Mouse (Mus musculus): ENCODE measurements around the gene Clic5. TPM values are rescaled to one million over a fixed set of nuclear protein-coding genes. Genes with fewer than 3 reads are reported as not detected.
A peak's percentile ranks its signal among the peaks of the same experiment; 100 is the strongest.
"Not testable (repeated sequence)": the region's sequence is repeated elsewhere in the genome, so short reads cannot be mapped to it uniquely, and the experiment has no call there.

Gene Clic5
- total and polyA plus RNA-seq, 2 experiments from 2014 or later, result 0.31 to 1.4 TPM

GRCm38 (mm10) chr17:44186871-44187270 is 1.5 kb upstream of the Clic5 start:
- no peak for TF ChIP-seq CTCF (IDR thresholded peaks at IDR 0.05)
- WGBS, result 88% methylated on average over 3 of the region's 3 CpGs
- H3K9ac ChIP-seq (replicated peaks; ENCODE audit: low read length, poor library complexity, severe bottlenecking), result no peak overlapping the region
- DNase-seq (ENCODE audit: low spot score), result no peak
- no peaks in the 10 kb centered on the region for H3K36me3 ChIP-seq (ENCODE audit: insufficient read depth, low read length)
- H3K9me3 ChIP-seq (ENCODE audit: low read length), result no peaks in the 10 kb centered on the region
- no peak overlapping the region for H3K27ac ChIP-seq (ENCODE audit: low read depth, low read length)
- H3K4me2 ChIP-seq (ENCODE audit: low read depth, low read length, poor library complexity, severe bottlenecking), result no peak overlapping the region
- ATAC-seq (ENCODE audit: low FRiP score), result no peak
- H3K4me3 ChIP-seq (ENCODE audit: low read depth, low read length), result no peak overlapping the region
- peaks cover 11% of the 10 kb centered on the region for H3K27me3 ChIP-seq (ENCODE audit: insufficient read depth, low read length)
- H3K4me1 ChIP-seq (ENCODE audit: insufficient read depth, low read length), result no peaks in the 10 kb centered on the region

- H3K36me3 ChIP-seq (ENCODE audit: insufficient read depth, low read length); H3K27ac ChIP-seq (ENCODE audit: low read depth, low read length); H3K4me1 ChIP-seq (ENCODE audit: insufficient read depth, low read length); DNase-seq (ENCODE audit: low spot score); H3K4me2 ChIP-seq (ENCODE audit: low read depth, low read length, poor library complexity, severe bottlenecking); H3K9ac ChIP-seq (replicated peaks; ENCODE audit: low read length, poor library complexity, severe bottlenecking); H3K9me3 ChIP-seq (ENCODE audit: low read length); ATAC-seq (ENCODE audit: low FRiP score); H3K4me3 ChIP-seq (ENCODE audit: low read depth, low read length): not testable (repeated sequence)
- peaks cover 11% of the 10 kb centered on the region for H3K27me3 ChIP-seq (ENCODE audit: insufficient read depth, low read length)
These were observed 847 bp upstream of the Clic5 start for GRCm38 (mm10) chr17:44187537-44187936.

- ATAC-seq (ENCODE audit: low FRiP score) (0 out of 2 replicates have a peak, but pooled peaks have one; percentile 20), DNase-seq (ENCODE audit: low spot score) (no peak)
- Histone ChIP-seq H3K9ac (replicated peaks; ENCODE audit: low read length, poor library complexity, severe bottlenecking) (peak overlapping the region; percentile 44; the same call in 1 of the 2 replicates), H3K4me2 (ENCODE audit: low read depth, low read length, poor library complexity, severe bottlenecking) (peak overlapping the region; percentile 95), H3K4me3 (ENCODE audit: low read depth, low read length) (peak overlapping the region; percentile 43), H3K4me1 (ENCODE audit: insufficient read depth, low read length) (no peaks in the 10 kb centered on the region), H3K27me3 (ENCODE audit: insufficient read depth, low read length) (peaks cover 11% of the 10 kb centered on the region), H3K27ac (ENCODE audit: low read depth, low read length) (no peak overlapping the region), H3K9me3 (ENCODE audit: low read length) (no peaks in the 10 kb centered on the region), H3K36me3 (ENCODE audit: insufficient read depth, low read length) (no peaks in the 10 kb centered on the region)
- no peak for TF ChIP-seq CTCF (IDR thresholded peaks at IDR 0.05)
- 1% methylated on average over 24 of the region's 24 CpGs for WGBS
These were observed 373 bp downstream of the Clic5 start for GRCm38 (mm10) chr17:44188769-44189145.

- DNase-seq (ENCODE audit: low spot score) (no peak), ATAC-seq (ENCODE audit: low FRiP score) (no peak)
- Histone ChIP-seq H3K9me3 (ENCODE audit: low read length) (no peaks in the 10 kb centered on the region), H3K4me2 (ENCODE audit: low read depth, low read length, poor library complexity, severe bottlenecking) (peak overlapping the region; percentile 26; the same call in 1 of the 2 replicates), H3K4me1 (ENCODE audit: insufficient read depth, low read length) (no peaks in the 10 kb centered on the region), H3K4me3 (ENCODE audit: low read depth, low read length) (0 out of 2 replicates have a peak overlapping the region, but pooled peaks have one; percentile 6), H3K36me3 (ENCODE audit: insufficient read depth, low read length) (no peaks in the 10 kb centered on the region), H3K27ac (ENCODE audit: low read depth, low read length) (no peak overlapping the region), H3K27me3 (ENCODE audit: insufficient read depth, low read length) (peaks cover 11% of the 10 kb centered on the region), H3K9ac (replicated peaks; ENCODE audit: low read length, poor library complexity, severe bottlenecking) (no peak overlapping the region)
- WGBS, result 5% methylated on average over 11 of the region's 11 CpGs
- no peak for TF ChIP-seq CTCF (IDR thresholded peaks at IDR 0.05)
These were observed 1.3 kb downstream of the Clic5 start for GRCm38 (mm10) chr17:44189696-44190095.

GRCm38 (mm10) chr17:44190246-44190645 is 1.9 kb downstream of the Clic5 start:
- no peaks in the 10 kb centered on the region for H3K9me3 ChIP-seq (ENCODE audit: low read length)
- H3K27ac ChIP-seq (ENCODE audit: low read depth, low read length), result no peak overlapping the region
- no peak overlapping the region for H3K4me2 ChIP-seq (ENCODE audit: low read depth, low read length, poor library complexity, severe bottlenecking)
- no peaks in the 10 kb centered on the region for H3K36me3 ChIP-seq (ENCODE audit: insufficient read depth, low read length)
- H3K9ac ChIP-seq (replicated peaks; ENCODE audit: low read length, poor library complexity, severe bottlenecking), result no peak overlapping the region
- no peak overlapping the region for H3K4me3 ChIP-seq (ENCODE audit: low read depth, low read length)
- H3K27me3 ChIP-seq (ENCODE audit: insufficient read depth, low read length), result peaks cover 11% of the 10 kb centered on the region
- DNase-seq (ENCODE audit: low spot score) (no peak), ATAC-seq (ENCODE audit: low FRiP score) (no peak)
- no peaks in the 10 kb centered on the region for H3K4me1 ChIP-seq (ENCODE audit: insufficient read depth, low read length)
- TF ChIP-seq CTCF (IDR thresholded peaks at IDR 0.05), result no peak
- WGBS, result 51% methylated on average over 7 of the region's 7 CpGs

- ATAC-seq (ENCODE audit: low FRiP score) (no peak), DNase-seq (ENCODE audit: low spot score) (no peak)
- Histone ChIP-seq H3K9me3 (ENCODE audit: low read length) (no peaks in the 10 kb centered on the region), H3K4me2 (ENCODE audit: low read depth, low read length, poor library complexity, severe bottlenecking) (no peak overlapping the region), H3K4me3 (ENCODE audit: low read depth, low read length) (no peak overlapping the region), H3K36me3 (ENCODE audit: insufficient read depth, low read length) (no peaks in the 10 kb centered on the region), H3K27me3 (ENCODE audit: insufficient read depth, low read length) (peaks cover 11% of the 10 kb centered on the region), H3K9ac (replicated peaks; ENCODE audit: low read length, poor library complexity, severe bottlenecking) (no peak overlapping the region), H3K27ac (ENCODE audit: low read depth, low read length) (no peak overlapping the region), H3K4me1 (ENCODE audit: insufficient read depth, low read length) (no peaks in the 10 kb centered on the region)
- 88% methylated on average over 3 of the region's 3 CpGs for WGBS
- no peak for TF ChIP-seq CTCF (IDR thresholded peaks at IDR 0.05)
These were observed 4.6 kb downstream of the Clic5 start for GRCm38 (mm10) chr17:44192981-44193380.

Measured in midbrain, postnatal 0 days (tissue).